Mouse (Mus musculus): ENCODE data around the gene Unc13a. TPM values are rescaled to one million over a fixed set of nuclear protein-coding genes. Genes with fewer than 3 reads are reported as not detected.

Unc13a gene
- polyA plus RNA-seq, 1 experiment from 2014 or later: 13.9 TPM

- no peak overlapping the region for H3K4me2 ChIP-seq (ENCODE audit: low read length)
- ATAC-seq (no peak), DNase-seq (ENCODE audit: low spot score) (no peak)
- no peak overlapping the region for H3K9ac ChIP-seq (ENCODE audit: low read length)
- H3K27me3 ChIP-seq (replicated peaks; ENCODE audit: control insufficient read depth, insufficient read depth, low read length): peaks cover 4% of the 10 kb centered on the region; the same call in 1 of the 2 replicates
- H3K36me3 ChIP-seq (ENCODE audit: control insufficient read depth, insufficient read depth, low read length): peaks cover 27% of the 10 kb centered on the region
- no peak overlapping the region for H3K27ac ChIP-seq (ENCODE audit: low read depth, low read length)
- no peaks in the 10 kb centered on the region for H3K4me1 ChIP-seq (ENCODE audit: control insufficient read depth, insufficient read depth, low read length)
- H3K4me3 ChIP-seq (ENCODE audit: low read depth, low read length): no peak overlapping the region
- 70% methylated on average over 6 of the region's 6 CpGs for WGBS
- no peaks in the 10 kb centered on the region for H3K9me3 ChIP-seq (replicated peaks; ENCODE audit: control insufficient read depth, low read length)
Observed at GRCm38 (mm10) chr8:71638321-71638720, 33.2 kb downstream of the Unc13a start.

DNA sequence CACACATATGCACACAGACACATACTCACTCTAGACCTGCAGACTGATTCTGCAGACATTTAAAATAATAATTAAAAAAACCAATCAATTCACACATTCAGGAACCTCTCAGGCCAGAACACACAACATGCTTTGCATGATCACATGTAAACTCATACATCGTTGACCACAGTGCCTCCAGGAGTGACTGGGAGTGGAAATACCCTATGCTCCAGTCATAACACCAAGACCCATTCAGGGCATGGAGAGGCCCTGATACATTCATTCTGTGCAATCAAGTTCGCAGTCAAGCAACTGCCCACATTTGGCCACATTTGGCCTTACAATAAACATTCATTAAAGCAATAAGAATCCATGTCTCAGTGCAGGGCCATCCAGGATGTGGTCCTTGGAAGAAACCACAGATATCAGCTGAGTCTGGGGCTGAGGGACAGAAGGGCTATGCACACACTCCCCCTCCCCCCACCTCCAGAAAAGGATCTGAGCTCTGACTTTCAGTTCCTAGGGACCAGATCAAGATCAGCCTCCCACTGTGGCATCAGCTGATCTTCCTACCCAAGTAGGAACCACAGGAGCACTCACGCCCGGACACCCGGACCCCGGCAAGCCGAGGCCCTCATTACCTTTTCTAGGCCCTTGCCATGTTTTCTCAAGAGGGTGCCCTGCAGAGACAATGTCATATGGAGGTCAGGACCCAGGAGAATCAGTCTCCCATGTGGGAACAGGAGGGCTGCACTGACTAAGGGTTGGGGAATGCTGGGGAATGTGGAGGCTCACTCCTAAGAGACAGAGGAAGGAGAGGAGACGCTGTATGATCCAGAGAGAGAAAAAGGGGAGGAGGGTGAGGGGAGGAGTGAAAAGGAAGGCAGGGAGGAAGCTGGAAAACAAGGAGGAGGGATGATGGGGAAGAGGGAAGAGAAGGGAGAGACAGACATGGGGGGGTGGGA, 34.1 kb downstream of the Unc13a start:
- no peaks in the 10 kb centered on the region for H3K4me1 ChIP-seq (ENCODE audit: control insufficient read depth, insufficient read depth, low read length)
- H3K9ac ChIP-seq (ENCODE audit: low read length): no peak overlapping the region
- ATAC-seq (no peak), DNase-seq (ENCODE audit: low spot score) (no peak)
- no peak overlapping the region for H3K27ac ChIP-seq (ENCODE audit: low read depth, low read length)
- peaks cover 27% of the 10 kb centered on the region for H3K36me3 ChIP-seq (ENCODE audit: control insufficient read depth, insufficient read depth, low read length)
- no peaks in the 10 kb centered on the region; the same call in 1 of the 2 replicates for H3K9me3 ChIP-seq (replicated peaks; ENCODE audit: control insufficient read depth, low read length)
- H3K27me3 ChIP-seq (replicated peaks; ENCODE audit: control insufficient read depth, insufficient read depth, low read length): peaks cover 4% of the 10 kb centered on the region; the same call in 1 of the 2 replicates
- WGBS: 68% methylated on average over 8 of the region's 8 CpGs
- no peak overlapping the region for H3K4me2 ChIP-seq (ENCODE audit: low read length)
- no peak overlapping the region for H3K4me3 ChIP-seq (ENCODE audit: low read depth, low read length)

DNA sequence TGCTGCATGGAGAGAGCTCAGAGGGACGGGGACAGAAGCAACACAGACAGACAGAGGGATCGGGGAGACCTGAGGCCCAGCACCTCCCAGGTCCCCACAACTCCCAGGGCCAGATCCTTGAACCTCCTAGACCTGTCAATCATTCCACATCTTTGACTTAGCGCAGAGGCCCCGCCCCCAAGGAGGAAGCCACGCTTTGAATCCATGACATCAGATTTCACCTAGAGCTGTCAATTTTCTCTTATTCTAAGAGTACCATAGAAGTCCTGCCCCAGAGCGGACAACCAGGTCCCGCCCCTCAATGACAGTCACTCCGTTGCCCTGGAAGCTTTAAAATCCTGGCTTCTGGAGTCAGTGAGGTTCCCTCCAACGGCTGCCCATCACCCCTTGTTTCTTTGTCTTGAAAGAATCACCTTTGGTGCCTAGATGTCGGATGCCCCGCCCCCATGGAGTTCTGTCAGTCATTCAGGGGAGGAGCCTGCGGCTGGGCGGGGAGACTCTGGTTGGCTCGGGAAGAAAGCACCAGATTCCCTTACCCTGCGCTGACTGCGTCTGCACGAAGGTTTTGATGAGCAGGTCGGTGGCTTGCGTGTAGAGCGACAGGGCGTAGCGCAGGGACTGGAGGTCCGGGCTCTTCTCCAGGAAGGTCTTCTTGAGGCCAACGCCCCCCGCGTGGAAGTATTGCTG, 37.4 kb downstream of the Unc13a start:
- DNase-seq (ENCODE audit: low spot score): peak; percentile 76
- Histone ChIP-seq H3K27ac (ENCODE audit: low read depth, low read length) (no peak overlapping the region), H3K9me3 (replicated peaks; ENCODE audit: control insufficient read depth, low read length) (no peaks in the 10 kb centered on the region; the same call in 1 of the 2 replicates), H3K27me3 (replicated peaks; ENCODE audit: control insufficient read depth, insufficient read depth, low read length) (peaks cover 10% of the 10 kb centered on the region), H3K36me3 (ENCODE audit: control insufficient read depth, insufficient read depth, low read length) (peaks cover 9% of the 10 kb centered on the region), H3K4me1 (ENCODE audit: control insufficient read depth, insufficient read depth, low read length) (peaks cover 8% of the 10 kb centered on the region), H3K4me3 (ENCODE audit: low read depth, low read length) (no peak overlapping the region), H3K4me2 (ENCODE audit: low read length) (peak overlapping the region; percentile 30), H3K9ac (ENCODE audit: low read length) (0 out of 2 replicates have a peak overlapping the region, but pooled peaks have one; percentile 10)
- ATAC-seq: peak; percentile 61
- WGBS: 3% methylated on average over 26 of the region's 26 CpGs

DNA sequence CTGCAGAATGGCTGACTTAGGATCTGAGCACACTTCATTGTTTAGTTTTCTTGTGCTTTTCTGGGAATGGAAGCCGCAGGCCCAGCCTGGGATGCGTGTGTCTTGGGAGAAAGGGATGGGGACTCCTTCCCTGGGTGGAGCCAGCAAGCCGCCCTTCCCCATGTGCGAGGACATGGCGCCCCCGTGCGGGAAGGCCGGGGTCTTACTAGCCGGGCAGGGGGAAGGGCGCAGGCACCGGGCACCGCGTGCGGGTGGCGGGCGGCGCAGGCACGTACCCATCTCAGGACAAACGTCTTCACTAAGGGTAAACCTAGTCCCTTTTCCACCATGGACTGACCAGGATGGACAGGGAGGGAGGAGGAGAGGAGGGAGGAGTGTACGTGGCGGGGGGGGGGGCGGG, 38.4 kb downstream of the Unc13a start:
- WGBS: 9% methylated on average over 19 of the region's 22 CpGs
- DNase-seq (ENCODE audit: low spot score) (no peak), ATAC-seq (no peak)
- peaks cover 10% of the 10 kb centered on the region for H3K27me3 ChIP-seq (replicated peaks; ENCODE audit: control insufficient read depth, insufficient read depth, low read length)
- H3K36me3 ChIP-seq (ENCODE audit: control insufficient read depth, insufficient read depth, low read length): peaks cover 3% of the 10 kb centered on the region; the same call in 1 of the 2 replicates
- no peak overlapping the region for H3K4me3 ChIP-seq (ENCODE audit: low read depth, low read length)
- H3K27ac ChIP-seq (ENCODE audit: low read depth, low read length): no peak overlapping the region
- H3K4me1 ChIP-seq (ENCODE audit: control insufficient read depth, insufficient read depth, low read length): peaks cover 13% of the 10 kb centered on the region
- H3K9me3 ChIP-seq (replicated peaks; ENCODE audit: control insufficient read depth, low read length): no peaks in the 10 kb centered on the region; the same call in 1 of the 2 replicates
- H3K4me2 ChIP-seq (ENCODE audit: low read length): no peak overlapping the region
- H3K9ac ChIP-seq (ENCODE audit: low read length): no peak overlapping the region

DNA sequence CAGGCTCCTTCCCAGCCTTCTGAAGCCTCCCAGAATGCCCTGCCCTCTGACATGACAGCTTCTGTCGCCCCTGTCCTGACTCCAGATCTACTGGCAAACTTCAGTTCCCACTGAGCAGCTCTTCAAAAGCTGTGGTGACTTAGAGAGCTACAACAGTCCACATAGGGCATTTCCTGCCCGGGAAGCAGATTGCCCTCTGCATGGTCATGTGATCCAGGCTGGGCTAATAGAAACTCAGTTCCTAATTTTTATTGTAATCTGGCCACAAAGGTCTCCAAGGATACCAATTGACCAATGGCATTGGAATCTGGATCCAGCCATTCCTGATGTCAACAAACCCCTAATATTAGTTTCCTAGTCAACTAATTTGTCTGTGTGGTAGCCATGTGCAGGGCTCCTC, 39.7 kb downstream of the Unc13a start:
- Histone ChIP-seq H3K9ac (ENCODE audit: low read length) (no peak overlapping the region), H3K4me1 (ENCODE audit: control insufficient read depth, insufficient read depth, low read length) (peaks cover 13% of the 10 kb centered on the region), H3K27me3 (replicated peaks; ENCODE audit: control insufficient read depth, insufficient read depth, low read length) (peaks cover 10% of the 10 kb centered on the region), H3K9me3 (replicated peaks; ENCODE audit: control insufficient read depth, low read length) (no peaks in the 10 kb centered on the region; the same call in 1 of the 2 replicates), H3K27ac (ENCODE audit: low read depth, low read length) (no peak overlapping the region), H3K4me3 (ENCODE audit: low read depth, low read length) (no peak overlapping the region), H3K36me3 (ENCODE audit: control insufficient read depth, insufficient read depth, low read length) (peaks cover 3% of the 10 kb centered on the region; the same call in 1 of the 2 replicates), H3K4me2 (ENCODE audit: low read length) (no peak overlapping the region)
- DNase-seq (ENCODE audit: low spot score): no peak
- 72% methylated on average over 2 of the region's 2 CpGs for WGBS
- no peak for ATAC-seq

DNA sequence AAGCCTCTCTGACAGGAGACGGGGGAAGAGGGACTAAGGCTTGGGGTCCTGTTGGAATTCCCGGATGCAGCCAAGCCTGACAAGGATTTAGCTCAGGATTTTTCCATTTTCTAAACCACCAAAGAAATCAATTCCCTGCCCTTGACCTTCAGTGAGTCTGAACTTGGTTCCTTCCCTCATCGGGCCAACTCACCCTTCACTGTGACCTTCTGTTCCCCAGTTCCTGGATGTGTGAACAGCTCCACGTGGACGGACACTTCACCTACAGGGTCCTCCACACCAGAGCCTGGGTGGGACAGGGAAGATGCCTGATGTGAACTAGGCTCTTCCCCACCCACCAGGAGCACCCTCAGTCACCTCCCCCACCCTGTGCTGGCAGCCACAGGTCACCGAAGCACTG, 40.8 kb downstream of the Unc13a start:
- DNase-seq (ENCODE audit: low spot score): no peak
- Histone ChIP-seq H3K4me2 (ENCODE audit: low read length) (no peak overlapping the region), H3K4me1 (ENCODE audit: control insufficient read depth, insufficient read depth, low read length) (peaks cover 13% of the 10 kb centered on the region), H3K9ac (ENCODE audit: low read length) (no peak overlapping the region), H3K4me3 (ENCODE audit: low read depth, low read length) (no peak overlapping the region), H3K9me3 (replicated peaks; ENCODE audit: control insufficient read depth, low read length) (no peaks in the 10 kb centered on the region; the same call in 1 of the 2 replicates), H3K36me3 (ENCODE audit: control insufficient read depth, insufficient read depth, low read length) (peaks cover 6% of the 10 kb centered on the region), H3K27ac (ENCODE audit: low read depth, low read length) (no peak overlapping the region), H3K27me3 (replicated peaks; ENCODE audit: control insufficient read depth, insufficient read depth, low read length) (peaks cover 6% of the 10 kb centered on the region)
- no peak for ATAC-seq
- 95% methylated on average over 6 of the region's 6 CpGs for WGBS

DNA sequence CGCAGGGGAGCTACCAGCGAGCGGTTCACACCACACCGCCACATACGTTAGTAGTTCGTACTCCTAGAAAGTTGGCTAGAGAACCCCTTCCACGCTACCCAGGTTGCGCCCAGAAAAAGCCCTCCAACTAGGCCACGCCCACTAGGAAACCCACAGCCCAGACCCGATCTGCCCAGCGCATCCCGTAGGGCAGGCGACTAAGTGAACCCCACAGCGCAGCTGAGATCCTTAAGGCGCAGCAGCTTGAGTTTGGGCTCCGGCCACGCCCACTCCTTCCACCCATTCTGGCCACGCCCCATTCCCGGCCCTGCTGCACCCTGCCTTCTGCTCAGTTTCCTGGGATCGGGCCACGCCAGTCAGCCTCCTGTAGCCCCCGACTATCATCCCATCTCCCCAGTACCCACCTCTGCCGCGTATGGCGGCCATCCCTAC, 41.8 kb downstream of the Unc13a start:
- peaks cover 13% of the 10 kb centered on the region for H3K4me1 ChIP-seq (ENCODE audit: control insufficient read depth, insufficient read depth, low read length)
- 0 out of 2 replicates have a peak overlapping the region, but pooled peaks have one; percentile 46 for H3K27ac ChIP-seq (ENCODE audit: low read depth, low read length)
- H3K36me3 ChIP-seq (ENCODE audit: control insufficient read depth, insufficient read depth, low read length): peaks cover 15% of the 10 kb centered on the region
- DNase-seq (ENCODE audit: low spot score): peak; percentile 66
- peak overlapping the region; percentile 43 for H3K4me3 ChIP-seq (ENCODE audit: low read depth, low read length)
- peak overlapping the region; percentile 93 for H3K4me2 ChIP-seq (ENCODE audit: low read length)
- ATAC-seq: peak; percentile 36
- peak overlapping the region; percentile 68 for H3K9ac ChIP-seq (ENCODE audit: low read length)
- peaks cover 6% of the 10 kb centered on the region for H3K27me3 ChIP-seq (replicated peaks; ENCODE audit: control insufficient read depth, insufficient read depth, low read length)
- no peaks in the 10 kb centered on the region; the same call in 1 of the 2 replicates for H3K9me3 ChIP-seq (replicated peaks; ENCODE audit: control insufficient read depth, low read length)
- WGBS: 4% methylated on average over 25 of the region's 25 CpGs

DNA sequence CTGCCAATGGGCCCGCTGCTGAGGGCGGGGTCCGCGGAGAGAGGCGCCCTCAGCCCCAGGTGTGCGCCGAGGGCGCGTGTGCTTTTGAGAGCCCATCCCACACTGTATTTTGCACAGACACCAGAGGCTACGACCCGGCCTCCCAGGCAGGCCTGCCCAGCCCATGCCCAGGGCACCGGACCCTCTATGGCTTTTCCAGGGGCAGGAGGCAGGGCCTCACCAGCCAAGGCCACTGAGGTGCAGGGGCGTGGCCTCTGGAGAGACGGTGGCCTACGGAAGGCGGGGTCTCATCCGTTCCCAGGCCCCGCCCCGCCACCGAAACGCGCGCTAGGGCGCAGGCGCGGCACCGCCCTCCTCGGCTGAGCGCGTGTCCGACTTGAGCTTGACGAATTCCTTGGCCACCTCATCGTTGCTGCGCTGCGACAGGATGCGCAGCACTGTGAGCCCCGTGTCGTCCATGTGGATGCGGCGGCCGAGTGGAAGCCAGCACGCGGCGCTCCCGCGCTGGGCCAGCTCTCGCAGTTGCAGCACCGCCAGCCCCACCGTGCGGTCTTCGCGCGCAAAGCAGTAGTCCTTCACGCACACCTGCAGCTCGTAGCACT, 42.4 kb downstream of the Unc13a start:
- peaks cover 6% of the 10 kb centered on the region for H3K27me3 ChIP-seq (replicated peaks; ENCODE audit: control insufficient read depth, insufficient read depth, low read length)
- H3K9ac ChIP-seq (ENCODE audit: low read length): peak overlapping the region; percentile 68
- ATAC-seq (peak; percentile 87), DNase-seq (ENCODE audit: low spot score) (peak; percentile 93)
- H3K27ac ChIP-seq (ENCODE audit: low read depth, low read length): peak overlapping the region; percentile 46; the same call in 1 of the 2 replicates
- peaks cover 13% of the 10 kb centered on the region for H3K4me1 ChIP-seq (ENCODE audit: control insufficient read depth, insufficient read depth, low read length)
- peak overlapping the region; percentile 43 for H3K4me3 ChIP-seq (ENCODE audit: low read depth, low read length)
- no peaks in the 10 kb centered on the region; the same call in 1 of the 2 replicates for H3K9me3 ChIP-seq (replicated peaks; ENCODE audit: control insufficient read depth, low read length)
- peaks cover 21% of the 10 kb centered on the region for H3K36me3 ChIP-seq (ENCODE audit: control insufficient read depth, insufficient read depth, low read length)
- H3K4me2 ChIP-seq (ENCODE audit: low read length): peak overlapping the region; percentile 93
- under 1% methylated on average over 50 of the region's 55 CpGs for WGBS

Measured in forebrain, embryonic 14.5 days (tissue).